Mouse (Mus musculus) lung, embryonic 16.5 days (tissue): ENCODE measurements around the gene Spag16. TPM values are rescaled to one million over a fixed set of nuclear protein-coding genes. Genes with fewer than 3 reads are reported as not detected.

ENCODE experiments used
- ATAC-seq: fragments of 200-750 bp; cut with Nextera tagmentation; 2 replicates; pipeline ENCODE4 v1.8.0; 2017; ENCODE audit warnings: low read depth, mild to moderate bottlenecking, moderate library complexity
- H3K27ac ChIP-seq: fragments of 300-500 bp; sonication (generic); 2 replicates; pipeline ENCODE4 v1.5.1; 2014; ENCODE audit warnings: mild to moderate bottlenecking, control low read depth, low read length
- H3K27me3 ChIP-seq: fragments of 300-500 bp; sonication (generic); 2 replicates; pipeline ENCODE4 v1.6.1; 2014; ENCODE audit warnings: low read depth, low read length, mixed read lengths; ENCODE audit not compliant: control insufficient read depth, insufficient read depth
- H3K36me3 ChIP-seq: fragments of 300-500 bp; sonication (generic); 2 replicates; pipeline ENCODE4 v1.6.1; 2014; ENCODE audit warnings: low read length; ENCODE audit not compliant: control insufficient read depth, insufficient read depth
- H3K4me1 ChIP-seq: fragments of 300-500 bp; sonication (generic); replicated peaks from 2 replicates; pipeline ENCODE4 v1.6.1; 2014; ENCODE audit warnings: low read length, mixed read lengths; ENCODE audit not compliant: control insufficient read depth, insufficient read depth
- H3K4me2 ChIP-seq: fragments of 300-500 bp; sonication (generic); 2 replicates; pipeline ENCODE4 v1.6.1; 2014; ENCODE audit warnings: low read depth, low read length, control low read depth
- H3K4me3 ChIP-seq: fragments of 300-500 bp; sonication (generic); 2 replicates; pipeline ENCODE4 v1.5.1; 2014; ENCODE audit warnings: mild to moderate bottlenecking, low read length, control low read depth
- H3K9ac ChIP-seq: fragments of 300-500 bp; sonication (generic); 2 replicates; pipeline ENCODE4 v1.6.1; 2014; ENCODE audit warnings: low read length, control low read depth
- H3K9me3 ChIP-seq: fragments of 300-500 bp; sonication (generic); 2 replicates; pipeline ENCODE4 v1.6.1; 2016; ENCODE audit warnings: low read length; ENCODE audit not compliant: control insufficient read depth
- WGBS: fragments of 180-500 bp; shearing (Covaris S2); extraction: QIAGEN DNeasy Blood & Tissue Kit; methylation state at CpG from one replicate; pipeline ENCODE4 v1.1.7; 2014; 5-methylcytosine and 5-hydroxymethylcytosine counted together
- polyA plus RNA-seq: library from polyadenylated mRNA; unstranded; fragments of >200 nt; fragmentation: Nextera tagmentation; extraction: Ambion mirVana; gene quantifications from 2 replicates; pipeline ENCODE4 v1.2.1, GENCODE M21; 2015

Spag16 gene
- polyA plus RNA-seq, 1 experiment from 2014 or later: 2.2 TPM

GRCm38 (mm10) chr1:70527134-70527533 lies 700.4 kb downstream of the Spag16 start:
- H3K27ac ChIP-seq: no peak overlapping the region
- no peaks in the 10 kb centered on the region for H3K27me3 ChIP-seq
- no peak overlapping the region for H3K4me2 ChIP-seq
- H3K9me3 ChIP-seq: no peaks in the 10 kb centered on the region
- H3K36me3 ChIP-seq: no peaks in the 10 kb centered on the region
- H3K9ac ChIP-seq: no peak overlapping the region
- H3K4me3 ChIP-seq: no peak overlapping the region
- no peak for ATAC-seq
- WGBS: 59% methylated on average over 2 of the region's 2 CpGs
- no peaks in the 10 kb centered on the region for H3K4me1 ChIP-seq

DNA sequence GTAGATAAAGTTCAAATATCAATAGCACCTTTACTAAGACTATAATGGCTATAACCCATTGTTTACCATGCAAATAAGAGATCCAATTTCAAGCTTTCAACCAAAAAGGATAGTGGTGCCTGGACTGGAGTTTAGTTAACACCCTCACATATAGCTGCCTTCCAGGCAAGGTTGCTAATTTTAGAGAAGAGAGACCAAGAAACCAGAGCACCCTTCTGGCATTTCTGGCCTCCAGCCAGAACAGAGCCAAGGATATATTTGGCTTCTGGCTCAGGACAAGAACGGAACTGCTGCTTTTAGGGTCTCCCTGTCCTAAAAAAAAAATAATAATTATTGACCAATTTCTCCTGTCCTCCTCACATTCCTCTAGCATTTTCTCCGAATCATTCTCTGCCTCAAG lies 703.0 kb downstream of the Spag16 start:
- no peak overlapping the region for H3K4me2 ChIP-seq
- ATAC-seq: no peak
- no peaks in the 10 kb centered on the region for H3K4me1 ChIP-seq
- no peaks in the 10 kb centered on the region for H3K9me3 ChIP-seq
- no peak overlapping the region for H3K4me3 ChIP-seq
- H3K27me3 ChIP-seq: no peaks in the 10 kb centered on the region
- WGBS: 58% methylated on average over 2 of the region's 2 CpGs
- no peak overlapping the region for H3K9ac ChIP-seq
- H3K36me3 ChIP-seq: no peaks in the 10 kb centered on the region
- no peak overlapping the region for H3K27ac ChIP-seq

DNA sequence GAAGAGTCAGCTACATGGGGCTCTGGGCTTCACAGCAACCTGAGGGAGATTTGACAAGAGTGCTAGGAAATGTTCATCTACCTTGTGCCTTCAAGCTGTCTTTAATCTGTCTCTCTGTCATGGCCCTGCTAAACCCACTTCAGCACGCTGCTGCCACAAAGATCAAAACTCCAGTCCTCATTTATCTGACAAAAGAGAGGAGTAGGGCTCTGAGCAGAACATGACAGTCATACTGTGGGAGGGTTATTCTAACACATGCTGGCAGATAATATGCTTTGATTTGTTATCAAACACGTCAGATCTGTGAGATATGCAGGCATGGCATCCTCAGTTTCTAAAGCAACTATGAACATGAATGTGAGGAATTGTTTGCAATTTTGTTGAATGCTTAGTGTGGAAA lies 725.1 kb downstream of the Spag16 start:
- H3K27me3 ChIP-seq: no peaks in the 10 kb centered on the region
- H3K36me3 ChIP-seq: no peaks in the 10 kb centered on the region
- H3K4me1 ChIP-seq: no peaks in the 10 kb centered on the region
- H3K27ac ChIP-seq: no peak overlapping the region
- no peak overlapping the region for H3K9ac ChIP-seq
- no peak overlapping the region for H3K4me3 ChIP-seq
- H3K4me2 ChIP-seq: no peak overlapping the region
- ATAC-seq: no peak
- no peaks in the 10 kb centered on the region for H3K9me3 ChIP-seq
- 51% methylated on average over 2 of the region's 2 CpGs for WGBS

DNA sequence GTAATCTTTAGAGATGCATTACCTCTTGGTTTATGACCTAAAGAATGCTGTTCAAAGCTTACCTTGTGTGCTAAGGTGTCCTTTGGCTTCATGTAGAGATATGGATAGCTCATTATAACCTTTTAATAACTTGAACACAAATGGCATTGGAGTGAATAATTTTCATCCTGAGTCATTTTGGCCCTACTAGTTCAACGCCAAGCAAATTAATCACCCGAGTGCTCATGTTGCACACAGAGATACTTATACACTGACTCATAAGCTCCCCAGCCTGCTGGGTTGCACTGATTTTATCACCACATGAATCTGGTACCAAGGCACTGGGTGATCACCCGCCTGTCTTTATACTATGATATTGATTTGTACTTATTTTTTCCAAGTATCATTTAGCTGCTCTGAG lies 795.0 kb downstream of the Spag16 start:
- WGBS: 81% methylated on average over 3 of the region's 3 CpGs
- Histone ChIP-seq H3K9me3 (no peaks in the 10 kb centered on the region), H3K4me1 (no peaks in the 10 kb centered on the region), H3K4me2 (no peak overlapping the region), H3K27me3 (no peaks in the 10 kb centered on the region), H3K9ac (no peak overlapping the region), H3K27ac (no peak overlapping the region), H3K4me3 (no peak overlapping the region), H3K36me3 (no peaks in the 10 kb centered on the region)
- no peak for ATAC-seq

DNA sequence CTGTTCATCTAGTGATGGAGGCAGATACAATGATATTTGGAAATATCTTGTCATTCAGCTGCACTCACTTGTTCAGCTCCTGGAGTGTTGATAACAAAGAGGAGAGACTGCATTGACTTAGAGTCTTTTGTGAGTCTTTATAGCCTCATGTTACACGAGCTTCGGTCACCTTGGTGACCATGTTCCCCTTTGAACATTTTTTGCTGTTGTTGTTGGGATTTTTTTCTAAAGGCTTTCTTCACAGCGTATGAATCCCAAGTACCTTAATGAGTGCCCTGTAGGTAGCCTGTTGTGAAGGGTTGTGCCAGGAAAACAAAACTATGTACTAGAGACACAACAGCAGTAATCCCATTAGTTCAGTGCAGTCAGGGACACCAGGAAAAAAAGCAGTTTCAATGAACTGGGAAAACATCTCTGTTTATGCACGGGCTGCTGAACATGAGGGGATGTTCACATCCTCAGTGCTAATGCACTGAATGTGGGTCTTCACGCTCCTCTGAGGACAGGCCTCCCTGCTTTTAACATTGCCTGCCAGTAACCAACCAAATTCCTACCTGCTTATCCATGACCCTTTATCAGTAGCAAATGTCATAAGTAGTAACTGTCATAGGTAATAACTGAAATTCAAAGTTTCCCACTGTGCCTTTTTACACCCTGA lies 798.2 kb downstream of the Spag16 start:
- Histone ChIP-seq H3K4me3 (no peak overlapping the region), H3K4me2 (no peak overlapping the region), H3K27me3 (no peaks in the 10 kb centered on the region), H3K36me3 (no peaks in the 10 kb centered on the region), H3K4me1 (no peaks in the 10 kb centered on the region), H3K27ac (no peak overlapping the region), H3K9me3 (no peaks in the 10 kb centered on the region), H3K9ac (no peak overlapping the region)
- 61% methylated on average over 5 of the region's 5 CpGs for WGBS
- ATAC-seq: no peak

DNA sequence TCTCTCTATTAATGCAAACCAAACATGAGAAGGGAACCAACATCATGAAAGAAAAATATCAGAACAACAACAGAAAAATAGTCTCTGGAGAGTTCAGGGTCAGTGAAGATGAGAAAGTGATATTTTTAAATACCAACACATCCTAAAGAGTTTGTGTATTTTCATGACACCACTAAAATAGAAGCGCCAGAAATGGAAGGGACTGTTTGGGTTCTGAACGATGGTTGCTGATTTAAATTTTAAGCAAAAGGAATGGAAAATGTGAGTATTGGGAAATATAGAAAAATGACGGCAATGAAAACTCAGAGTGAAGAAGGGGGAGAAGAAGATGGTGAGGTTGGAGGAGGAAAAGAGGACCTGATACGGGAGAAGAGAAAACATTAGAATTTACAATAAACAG lies 825.9 kb downstream of the Spag16 start:
- Histone ChIP-seq H3K4me1 (no peaks in the 10 kb centered on the region), H3K27me3 (no peaks in the 10 kb centered on the region), H3K27ac (no peak overlapping the region), H3K4me2 (no peak overlapping the region), H3K4me3 (no peak overlapping the region), H3K9ac (no peak overlapping the region), H3K9me3 (no peaks in the 10 kb centered on the region), H3K36me3 (no peaks in the 10 kb centered on the region)
- 77% methylated on average over 4 of the region's 4 CpGs for WGBS
- ATAC-seq: no peak

GRCm38 (mm10) chr1:70692529-70692928 lies 865.8 kb downstream of the Spag16 start:
- Histone ChIP-seq H3K4me1 (no peaks in the 10 kb centered on the region), H3K9ac (no peak overlapping the region), H3K27ac (no peak overlapping the region), H3K9me3 (no peaks in the 10 kb centered on the region), H3K36me3 (no peaks in the 10 kb centered on the region), H3K4me2 (no peak overlapping the region), H3K27me3 (no peaks in the 10 kb centered on the region), H3K4me3 (no peak overlapping the region)
- ATAC-seq: no peak
- 84% methylated on average over 2 of the region's 2 CpGs for whole genome bisulfite sequencing

- Histone ChIP-seq H3K9ac (no peak overlapping the region), H3K4me2 (no peak overlapping the region), H3K27ac (no peak overlapping the region), H3K4me1 (no peaks in the 10 kb centered on the region), H3K27me3 (no peaks in the 10 kb centered on the region), H3K4me3 (no peak overlapping the region), H3K36me3 (no peaks in the 10 kb centered on the region), H3K9me3 (no peaks in the 10 kb centered on the region)
- no peak for ATAC-seq
- WGBS: 74% methylated on average over 5 of the region's 5 CpGs
Observed at GRCm38 (mm10) chr1:70700270-70700669, 873.5 kb downstream of the Spag16 start.

DNA sequence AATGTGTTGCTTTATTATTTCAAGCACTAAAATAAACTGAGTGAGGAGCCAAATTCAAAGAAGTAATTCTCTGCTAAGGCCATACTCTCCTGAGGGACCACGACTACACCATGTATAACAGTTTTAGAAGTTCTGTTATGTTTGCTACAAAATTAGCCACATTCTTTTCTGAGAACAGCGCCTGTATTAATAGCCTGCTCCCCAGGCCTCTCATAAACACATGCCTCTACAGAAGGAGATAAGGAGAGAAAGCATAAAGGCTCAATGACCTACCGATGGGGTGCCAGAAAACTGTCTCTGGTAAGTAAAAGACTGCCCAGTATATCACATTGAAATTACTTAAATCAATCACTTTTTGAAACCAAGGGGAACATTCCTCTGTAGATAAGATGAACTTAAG lies 877.2 kb downstream of the Spag16 start:
- Histone ChIP-seq H3K4me3 (no peak overlapping the region), H3K27ac (no peak overlapping the region), H3K36me3 (no peaks in the 10 kb centered on the region), H3K9ac (no peak overlapping the region), H3K9me3 (no peaks in the 10 kb centered on the region), H3K27me3 (no peaks in the 10 kb centered on the region), H3K4me2 (no peak overlapping the region), H3K4me1 (no peaks in the 10 kb centered on the region)
- WGBS: 38% methylated on average over 3 of the region's 3 CpGs
- ATAC-seq: no peak

DNA sequence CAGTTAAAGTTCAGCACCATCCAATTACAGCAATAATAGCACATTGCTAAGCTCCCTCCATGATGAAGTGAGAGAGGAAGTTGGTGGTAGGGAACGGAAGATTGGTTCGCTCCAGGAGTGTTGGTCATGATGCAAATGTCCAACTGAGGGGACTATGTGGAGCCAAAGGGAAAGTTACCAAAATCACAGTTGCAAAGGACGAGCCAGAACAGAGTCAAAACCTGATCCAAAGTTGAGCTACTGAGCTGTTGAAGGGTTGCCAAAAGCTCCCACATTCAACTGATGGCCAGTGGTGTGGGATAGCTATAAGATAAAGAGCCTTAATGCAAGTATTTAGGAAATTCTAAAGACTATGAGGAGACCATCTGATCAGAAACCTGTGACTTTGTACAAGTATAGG lies 879.1 kb downstream of the Spag16 start:
- ATAC-seq: no peak
- Histone ChIP-seq H3K27ac (no peak overlapping the region), H3K27me3 (no peaks in the 10 kb centered on the region), H3K4me3 (no peak overlapping the region), H3K4me1 (no peaks in the 10 kb centered on the region), H3K36me3 (no peaks in the 10 kb centered on the region), H3K9me3 (no peaks in the 10 kb centered on the region), H3K9ac (no peak overlapping the region), H3K4me2 (no peak overlapping the region)
- WGBS: 57% methylated on average over 3 of the region's 3 CpGs
